Mouse (Mus musculus): ENCODE data around the gene Atrx. TPM values are rescaled to one million over a fixed set of nuclear protein-coding genes. Genes with fewer than 3 reads are reported as not detected.
"Not testable (repeated sequence)": the region's sequence is repeated elsewhere in the genome, so short reads cannot be mapped to it uniquely, and the experiment has no call there.

The Atrx gene
- polyA plus RNA-seq, 1 experiment from 2014 or later = 253 TPM

DNA sequence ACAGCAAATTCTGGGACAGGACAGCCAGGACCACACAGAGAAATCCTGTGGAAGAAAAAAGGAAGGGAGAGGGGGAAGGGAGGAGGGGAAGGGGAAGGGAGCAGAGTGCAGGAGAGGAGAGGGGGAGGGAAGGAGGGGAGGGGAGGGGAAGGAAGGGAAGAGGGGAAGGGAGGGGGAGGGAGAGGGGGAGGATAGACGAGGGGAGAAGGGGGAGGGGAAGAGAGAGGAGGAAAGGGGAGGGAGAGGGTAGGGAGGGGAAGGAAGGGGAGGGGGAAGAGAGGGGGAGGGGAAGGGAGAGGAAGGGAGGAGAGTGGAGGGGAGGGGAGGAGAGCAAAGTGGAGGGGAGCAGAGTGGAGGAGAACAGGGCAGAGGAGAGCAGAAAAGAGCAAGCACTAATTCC, 5.3 kb downstream of the Atrx start:
- no peak overlapping the region for H3K9ac ChIP-seq
- H3K9me3 ChIP-seq = peaks cover 3% of the 10 kb centered on the region; the same call in 1 of the 2 replicates
- H3K4me3 ChIP-seq (replicated peaks) = no peak overlapping the region
- H3K4me2 ChIP-seq = no peak overlapping the region
- 40% methylated on average over 1 of the region's 1 CpGs for WGBS
- H3K27ac ChIP-seq = no peak overlapping the region
- no peak for ATAC-seq (ENCODE audit: low FRiP score)
- H3K36me3 ChIP-seq (replicated peaks) = no peaks in the 10 kb centered on the region
- H3K4me1 ChIP-seq = peaks cover 4% of the 10 kb centered on the region
- H3K27me3 ChIP-seq = no peaks in the 10 kb centered on the region

DNA sequence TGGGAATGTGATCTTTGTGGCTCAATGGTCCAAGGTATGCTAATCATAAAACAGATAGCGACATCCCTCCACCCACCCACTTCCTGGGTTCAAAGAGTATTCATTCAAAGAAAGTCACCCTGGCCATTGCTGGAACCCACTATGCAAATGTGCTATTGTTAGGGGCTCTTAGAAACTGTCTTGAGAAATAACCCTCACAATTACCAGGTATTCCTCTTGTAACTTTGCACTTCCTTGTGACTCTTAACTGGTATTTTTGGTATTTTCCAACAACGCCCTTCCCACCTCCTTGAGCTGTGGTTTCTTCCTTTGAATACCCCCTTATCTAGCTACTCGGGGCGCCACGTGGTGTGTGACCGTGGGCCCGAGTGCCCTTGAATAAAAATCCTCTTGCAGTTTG, 6.2 kb downstream of the Atrx start:
- not testable (repeated sequence) for H3K4me1 ChIP-seq; H3K9ac ChIP-seq; H3K27ac ChIP-seq; H3K27me3 ChIP-seq; H3K36me3 ChIP-seq (replicated peaks); ATAC-seq (ENCODE audit: low FRiP score); H3K4me3 ChIP-seq (replicated peaks); H3K9me3 ChIP-seq; H3K4me2 ChIP-seq
- 95% methylated on average over 7 of the region's 7 CpGs for WGBS

DNA sequence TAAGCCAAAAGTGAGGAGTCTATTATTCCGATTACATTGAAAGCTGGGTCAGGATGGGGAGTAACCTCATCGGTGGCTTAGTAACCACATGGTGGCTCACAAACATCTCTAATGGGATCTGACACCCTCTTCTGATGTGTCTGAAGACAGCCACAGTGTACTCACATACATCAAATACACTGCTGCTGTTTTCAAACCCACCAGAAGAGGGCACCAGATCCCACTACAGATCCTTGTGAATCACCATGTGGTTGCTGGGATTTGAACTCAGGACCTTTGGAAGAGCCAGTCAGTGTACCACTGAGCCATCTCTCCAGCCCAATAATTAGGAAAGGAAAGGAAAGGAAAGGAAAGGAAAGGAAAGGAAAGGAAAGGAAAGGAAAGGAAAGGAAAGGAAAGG, 7.8 kb downstream of the Atrx start:
- Histone ChIP-seq H3K36me3 (replicated peaks) (no peaks in the 10 kb centered on the region), H3K27me3 (no peaks in the 10 kb centered on the region), H3K9me3 (peaks cover 3% of the 10 kb centered on the region; the same call in 1 of the 2 replicates), H3K27ac (no peak overlapping the region), H3K4me3 (replicated peaks) (no peak overlapping the region), H3K9ac (no peak overlapping the region), H3K4me1 (peaks cover under 1% of the 10 kb centered on the region), H3K4me2 (no peak overlapping the region)
- no peak for ATAC-seq (ENCODE audit: low FRiP score)
- 98% methylated on average over 2 of the region's 2 CpGs for WGBS

DNA sequence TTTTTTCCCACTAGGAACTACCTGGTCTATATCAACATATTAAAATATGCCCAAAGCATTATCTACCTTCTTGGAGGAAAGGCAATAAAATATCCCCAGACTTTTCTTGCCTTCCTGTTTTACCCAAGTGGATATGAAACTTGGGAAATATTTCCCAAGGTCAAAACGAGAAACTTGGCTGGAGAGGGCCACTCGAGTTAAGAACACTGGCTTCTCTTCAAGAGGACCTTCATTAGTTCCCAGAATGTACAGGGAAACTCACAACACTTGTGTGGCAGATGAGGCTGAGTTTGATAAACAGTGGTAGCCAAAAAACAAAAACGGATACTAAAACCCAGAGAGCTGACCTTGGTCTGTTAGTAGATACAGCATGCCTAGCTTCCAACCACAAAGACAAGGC, 17.5 kb downstream of the Atrx start:
- Histone ChIP-seq H3K9ac (no peak overlapping the region), H3K27me3 (no peaks in the 10 kb centered on the region), H3K9me3 (no peaks in the 10 kb centered on the region), H3K27ac (no peak overlapping the region), H3K4me2 (no peak overlapping the region), H3K4me3 (replicated peaks) (no peak overlapping the region), H3K4me1 (no peaks in the 10 kb centered on the region), H3K36me3 (replicated peaks) (no peaks in the 10 kb centered on the region)
- ATAC-seq (ENCODE audit: low FRiP score) = no peak
- WGBS = 82% methylated on average over 3 of the region's 3 CpGs

DNA sequence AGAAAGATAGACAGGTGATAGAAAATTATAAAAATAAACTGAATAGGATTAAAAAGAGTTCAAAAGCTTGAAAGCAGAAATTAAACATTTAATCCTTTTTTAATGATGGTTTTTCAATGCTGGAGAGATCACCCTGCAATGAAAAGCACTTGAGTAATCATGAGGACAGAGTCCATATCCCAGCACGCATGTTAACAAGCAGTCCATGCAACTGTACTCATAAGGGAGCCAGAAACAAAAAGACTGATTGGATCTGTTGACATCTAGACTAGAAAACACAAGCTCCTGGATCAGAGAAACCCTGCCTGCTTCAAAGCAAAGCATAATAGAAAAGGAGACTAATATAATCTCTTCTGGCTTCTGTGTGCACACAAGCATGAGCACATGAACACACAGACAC, 27.6 kb downstream of the Atrx start:
- H3K27me3 ChIP-seq = no peaks in the 10 kb centered on the region
- no peaks in the 10 kb centered on the region for H3K36me3 ChIP-seq (replicated peaks)
- no peak overlapping the region for H3K4me2 ChIP-seq
- H3K9ac ChIP-seq = no peak overlapping the region
- no peak overlapping the region for H3K4me3 ChIP-seq (replicated peaks)
- ATAC-seq (ENCODE audit: low FRiP score) = no peak
- H3K4me1 ChIP-seq = no peaks in the 10 kb centered on the region
- H3K9me3 ChIP-seq = no peaks in the 10 kb centered on the region
- 73% methylated on average over 1 of the region's 1 CpGs for WGBS
- no peak overlapping the region for H3K27ac ChIP-seq

DNA sequence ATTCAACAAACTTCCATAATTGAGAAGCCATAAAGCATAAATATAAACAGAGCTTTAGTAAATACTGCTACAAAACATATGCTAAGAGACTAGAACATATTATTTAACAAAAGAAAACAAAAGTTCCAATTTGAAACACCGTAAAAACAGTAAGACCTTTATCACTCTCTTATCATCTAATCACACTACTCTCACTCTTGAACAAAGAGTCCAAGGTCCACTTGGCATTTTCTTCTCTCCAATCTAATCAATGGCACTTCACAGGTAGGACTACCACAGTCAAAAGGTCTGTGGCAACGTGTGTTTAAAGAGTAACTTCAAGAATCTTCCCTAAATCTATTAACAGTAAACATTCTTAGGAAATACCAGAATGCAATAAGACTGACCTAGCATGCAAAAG, 42.3 kb downstream of the Atrx start:
- no peaks in the 10 kb centered on the region for H3K9me3 ChIP-seq
- no peak overlapping the region for H3K27ac ChIP-seq
- no peak overlapping the region for H3K9ac ChIP-seq
- H3K4me1 ChIP-seq = no peaks in the 10 kb centered on the region
- no peaks in the 10 kb centered on the region for H3K27me3 ChIP-seq
- H3K4me2 ChIP-seq = no peak overlapping the region
- no peaks in the 10 kb centered on the region for H3K36me3 ChIP-seq (replicated peaks)
- H3K4me3 ChIP-seq (replicated peaks) = no peak overlapping the region
- ATAC-seq (ENCODE audit: low FRiP score) = no peak
- 93% methylated on average over 2 of the region's 2 CpGs for WGBS

DNA sequence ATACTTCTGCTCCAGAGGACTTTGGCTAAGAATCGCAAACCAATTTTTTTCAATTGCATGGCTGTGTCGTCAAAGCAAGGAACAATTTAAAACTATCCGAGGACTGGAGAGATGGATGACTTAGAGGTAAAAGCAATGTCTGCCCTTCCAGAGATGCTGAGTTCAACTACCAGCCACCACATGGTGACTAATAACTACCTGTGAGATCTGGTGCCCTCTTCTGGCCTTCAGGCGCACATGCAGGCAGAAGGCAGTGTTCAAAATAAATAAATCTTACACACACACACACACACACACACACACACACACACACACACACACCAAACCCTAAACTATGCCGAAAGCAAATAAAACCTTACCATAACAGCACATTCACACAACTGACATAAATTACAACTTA, 64.8 kb downstream of the Atrx start:
- Histone ChIP-seq H3K4me3 (replicated peaks) (no peak overlapping the region), H3K4me2 (no peak overlapping the region), H3K4me1 (no peaks in the 10 kb centered on the region), H3K27ac (no peak overlapping the region), H3K27me3 (no peaks in the 10 kb centered on the region), H3K9me3 (no peaks in the 10 kb centered on the region), H3K36me3 (replicated peaks) (peaks cover 6% of the 10 kb centered on the region), H3K9ac (no peak overlapping the region)
- no peak for ATAC-seq (ENCODE audit: low FRiP score)
- WGBS = 86% methylated on average over 5 of the region's 5 CpGs

DNA sequence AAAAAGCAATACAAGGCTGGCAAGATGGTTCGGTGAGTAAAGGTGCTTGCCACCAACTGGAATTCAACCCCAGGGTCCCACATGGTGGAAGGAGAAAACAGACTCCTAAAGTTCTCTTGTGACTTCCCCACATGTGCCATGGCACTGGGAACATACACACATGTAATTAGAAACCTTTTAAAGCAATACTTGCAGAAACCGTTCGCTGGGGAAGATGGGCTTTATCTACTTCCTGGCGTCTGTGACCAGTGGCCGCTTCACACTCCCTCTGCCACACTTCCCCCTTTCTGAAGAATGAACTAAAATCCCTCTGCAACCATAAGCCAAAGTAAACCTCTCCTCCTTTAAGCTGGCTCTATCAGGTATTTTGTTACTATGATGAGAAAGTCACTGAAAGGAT, 104.7 kb downstream of the Atrx start:
- Histone ChIP-seq H3K27me3 (peaks cover 7% of the 10 kb centered on the region; the same call in 1 of the 2 replicates), H3K27ac (no peak overlapping the region)

DNA sequence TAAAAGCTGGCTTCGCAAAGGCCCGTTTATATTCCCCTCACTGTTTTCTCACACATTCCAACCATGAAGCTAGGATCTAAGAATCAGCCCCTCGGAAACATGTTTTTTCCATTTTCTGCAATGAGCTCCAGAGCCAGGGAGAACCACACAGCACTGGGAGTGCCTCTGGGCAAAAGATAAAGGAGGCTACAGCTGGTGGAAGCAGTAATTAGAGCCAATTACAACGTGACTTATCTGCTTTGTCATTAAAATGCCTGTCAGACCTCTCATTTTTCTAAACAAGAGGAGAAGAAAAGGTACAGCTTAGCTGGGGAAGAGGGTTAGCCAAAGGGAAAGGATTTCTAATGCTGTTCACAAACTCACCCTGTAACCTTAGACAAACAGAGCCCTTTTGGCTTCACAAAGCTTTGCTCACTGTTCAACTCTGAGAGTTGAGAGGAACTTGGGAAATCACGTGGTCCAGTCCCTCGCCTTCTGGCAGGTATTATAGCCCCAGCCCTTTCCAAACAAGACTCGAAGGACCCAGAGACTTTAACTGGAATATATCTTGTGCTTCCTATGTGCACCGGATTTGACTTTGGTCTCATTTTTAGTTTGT, 134.3 kb downstream of the Atrx start:
- WGBS = 37% methylated on average over 8 of the region's 8 CpGs
- ATAC-seq (ENCODE audit: low FRiP score) = peak; percentile 74; the same call in 1 of the 2 replicates
- Histone ChIP-seq H3K36me3 (replicated peaks) (no peaks in the 10 kb centered on the region; the same call in 1 of the 2 replicates), H3K27me3 (peaks cover 7% of the 10 kb centered on the region; the same call in 1 of the 2 replicates), H3K27ac (no peak overlapping the region), H3K9ac (no peak overlapping the region), H3K4me3 (replicated peaks) (no peak overlapping the region), H3K4me1 (no peaks in the 10 kb centered on the region; the same call in 1 of the 2 replicates), H3K4me2 (no peak overlapping the region), H3K9me3 (no peaks in the 10 kb centered on the region)

More for the DNA sequence above, 104.7 kb downstream of the Atrx start:
- Histone ChIP-seq H3K4me3 (replicated peaks) (no peak overlapping the region), H3K4me1 (no peaks in the 10 kb centered on the region), H3K9ac (no peak overlapping the region), H3K36me3 (replicated peaks) (peaks cover 7% of the 10 kb centered on the region; the same call in 1 of the 2 replicates), H3K9me3 (no peaks in the 10 kb centered on the region), H3K4me2 (no peak overlapping the region)
- WGBS = 89% methylated on average over 5 of the region's 5 CpGs
- ATAC-seq (ENCODE audit: low FRiP score) = no peak

DNA sequence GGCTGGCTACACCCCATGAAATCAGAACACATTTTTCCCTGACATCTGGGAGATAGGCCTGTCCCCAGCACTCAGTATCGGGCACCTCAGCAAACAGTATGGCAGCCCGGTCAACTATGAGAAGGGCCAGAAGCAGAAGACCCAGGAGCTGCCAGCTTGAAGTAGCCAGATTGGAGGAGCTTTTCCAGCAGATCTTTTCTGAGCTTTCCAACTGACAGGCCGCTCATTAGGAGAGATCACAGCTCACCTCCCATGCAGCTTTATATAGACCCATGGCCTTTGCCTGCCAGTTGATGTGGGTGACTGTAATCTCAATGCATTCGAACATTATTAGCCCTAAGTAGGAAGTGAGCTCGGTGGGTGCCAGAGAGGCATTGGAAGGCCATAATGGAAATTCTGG, 155.9 kb downstream of the Atrx start:
- Histone ChIP-seq H3K4me3 (replicated peaks) (no peak overlapping the region), H3K27ac (no peak overlapping the region), H3K27me3 (peaks cover 20% of the 10 kb centered on the region), H3K9ac (no peak overlapping the region), H3K9me3 (no peaks in the 10 kb centered on the region), H3K4me2 (no peak overlapping the region), H3K36me3 (replicated peaks) (no peaks in the 10 kb centered on the region), H3K4me1 (no peaks in the 10 kb centered on the region)
- ATAC-seq (ENCODE audit: low FRiP score) = no peak
- WGBS = 88% methylated on average over 5 of the region's 5 CpGs

DNA sequence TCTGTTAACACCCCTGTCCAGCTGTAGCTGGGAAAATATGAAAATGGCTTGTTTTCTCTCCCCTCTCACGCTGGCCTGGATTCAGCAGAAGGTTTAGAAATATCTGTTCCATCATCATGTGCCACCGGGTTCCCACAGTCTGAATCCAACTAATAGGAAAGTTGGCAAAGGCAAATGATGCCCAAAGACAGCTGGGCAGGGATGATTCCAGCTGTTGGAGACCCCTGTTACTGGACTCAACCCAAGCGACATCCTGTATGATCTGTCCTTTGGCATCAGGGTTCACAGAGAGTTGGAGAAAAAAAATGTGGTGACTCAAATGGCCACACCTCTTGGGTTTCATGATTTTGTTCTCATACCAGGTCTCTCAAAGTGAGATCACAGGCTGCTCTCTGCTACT, 161.3 kb downstream of the Atrx start:
- Histone ChIP-seq H3K4me2 (no peak overlapping the region), H3K4me1 (peaks cover 7% of the 10 kb centered on the region), H3K36me3 (replicated peaks) (no peaks in the 10 kb centered on the region), H3K27ac (no peak overlapping the region), H3K9me3 (no peaks in the 10 kb centered on the region), H3K27me3 (peaks cover 66% of the 10 kb centered on the region), H3K4me3 (replicated peaks) (no peak overlapping the region), H3K9ac (no peak overlapping the region)
- 83% methylated on average over 3 of the region's 3 CpGs for WGBS
- ATAC-seq (ENCODE audit: low FRiP score) = no peak

DNA sequence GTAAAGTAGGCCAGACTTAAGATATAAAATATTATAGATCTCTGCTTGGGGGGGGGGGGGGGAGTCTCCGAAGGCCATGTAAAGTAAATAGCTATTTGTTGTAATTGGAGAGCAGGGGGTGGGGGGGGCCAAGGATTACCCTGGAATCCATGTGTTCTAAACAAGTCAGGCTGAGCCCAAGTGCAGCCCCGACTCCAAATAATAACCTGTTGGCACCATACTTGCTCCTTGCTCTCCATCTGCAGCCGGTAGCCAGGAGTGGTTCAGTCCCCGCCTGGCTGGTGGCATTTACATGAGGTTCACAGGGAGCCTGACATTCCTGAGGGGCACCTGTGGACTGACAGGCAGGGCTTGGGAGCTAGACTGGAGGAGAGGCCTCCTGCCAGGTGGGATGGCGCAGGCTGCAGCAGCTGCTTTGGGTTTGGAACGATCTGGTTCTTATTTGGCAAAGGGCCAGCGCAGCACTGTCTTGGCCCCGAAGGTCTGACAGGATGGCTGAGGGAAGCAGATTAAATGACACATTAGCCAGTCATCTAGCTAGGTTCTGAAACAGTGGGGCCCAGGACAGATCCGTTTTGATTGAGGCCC, 161.9 kb downstream of the Atrx start:
- 43% methylated on average over 9 of the region's 9 CpGs for WGBS
- H3K9ac ChIP-seq = no peak overlapping the region

DNA sequence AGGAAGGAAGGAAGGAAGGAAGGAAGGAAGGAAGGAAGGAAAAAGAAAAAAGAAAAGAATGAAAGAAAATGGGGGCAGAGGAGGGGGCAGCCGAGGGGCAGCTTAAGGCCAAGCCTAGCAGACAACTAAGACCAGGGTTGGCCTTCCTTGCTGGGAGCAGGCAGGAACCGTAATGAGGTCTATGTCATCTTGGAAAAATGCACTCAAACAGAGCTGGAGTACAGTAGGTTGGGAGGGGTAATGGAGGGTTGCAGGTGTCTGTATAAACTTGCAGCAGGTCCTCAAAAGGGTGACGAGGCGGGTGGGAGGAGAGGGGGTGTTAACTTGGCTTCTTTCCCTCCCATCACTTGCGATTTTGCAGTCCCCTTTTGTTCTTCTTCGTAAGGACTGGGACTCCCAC, 163.2 kb downstream of the Atrx start:
- no peak overlapping the region for H3K9ac ChIP-seq
- peaks cover 64% of the 10 kb centered on the region for H3K27me3 ChIP-seq
- H3K9me3 ChIP-seq = no peaks in the 10 kb centered on the region
- 26% methylated on average over 6 of the region's 6 CpGs for WGBS
- no peaks in the 10 kb centered on the region for H3K36me3 ChIP-seq (replicated peaks)
- no peak overlapping the region for H3K27ac ChIP-seq
- no peak for ATAC-seq (ENCODE audit: low FRiP score)
- no peak overlapping the region for H3K4me2 ChIP-seq
- H3K4me3 ChIP-seq (replicated peaks) = no peak overlapping the region
- H3K4me1 ChIP-seq = peaks cover 8% of the 10 kb centered on the region

More for the DNA sequence above, 161.9 kb downstream of the Atrx start:
- Histone ChIP-seq H3K9me3 (no peaks in the 10 kb centered on the region), H3K4me1 (peaks cover 8% of the 10 kb centered on the region), H3K4me2 (no peak overlapping the region), H3K27me3 (peaks cover 68% of the 10 kb centered on the region), H3K27ac (no peak overlapping the region), H3K36me3 (replicated peaks) (no peaks in the 10 kb centered on the region), H3K4me3 (replicated peaks) (no peak overlapping the region)
- ATAC-seq (ENCODE audit: low FRiP score) = no peak
